Mouse (Mus musculus): Measurements from ENCODE around the gene Gm45844.
A peak's percentile ranks its signal among the peaks of the same experiment; 100 is the strongest.
"Not testable (repeated sequence)": the region's sequence is repeated elsewhere in the genome, so short reads cannot be mapped to it uniquely, and the experiment has no call there.

Gene Gm45844

DNA sequence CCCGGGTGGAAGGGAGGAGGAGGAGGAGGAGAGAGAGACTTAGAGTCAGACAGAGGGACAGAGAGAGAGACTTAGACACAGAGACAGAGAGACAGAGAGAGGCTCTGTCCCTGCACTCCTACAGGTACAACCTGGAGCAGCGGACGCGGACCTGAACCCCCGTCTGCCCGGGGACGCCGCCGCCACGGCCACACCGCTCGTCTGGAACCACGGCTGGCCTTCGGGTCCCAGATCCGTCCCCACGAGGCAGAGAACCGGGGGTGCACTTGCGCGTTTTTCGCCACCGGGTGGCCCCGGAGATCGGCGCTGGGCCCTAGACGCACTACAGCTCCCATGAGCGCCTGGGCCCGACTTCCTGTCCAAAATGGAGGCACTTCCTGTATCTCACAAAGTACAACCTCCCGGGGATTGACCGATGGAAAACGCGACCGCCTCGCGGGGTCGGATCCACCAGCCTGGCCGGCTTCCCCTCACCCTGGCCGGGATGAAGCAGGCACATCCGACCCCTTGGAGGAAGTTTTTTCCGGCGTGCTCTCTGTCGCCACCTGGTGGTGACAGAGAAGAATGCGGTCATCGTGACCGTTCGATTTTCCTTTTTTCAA is at the start of gene Gm45844:
TSS of gene Gm45844 (minus strand) at position 324 of the 602 bp plus-strand sequence.
- peak; percentile 88 for DNase-seq (ENCODE audit: low spot score)

DNA sequence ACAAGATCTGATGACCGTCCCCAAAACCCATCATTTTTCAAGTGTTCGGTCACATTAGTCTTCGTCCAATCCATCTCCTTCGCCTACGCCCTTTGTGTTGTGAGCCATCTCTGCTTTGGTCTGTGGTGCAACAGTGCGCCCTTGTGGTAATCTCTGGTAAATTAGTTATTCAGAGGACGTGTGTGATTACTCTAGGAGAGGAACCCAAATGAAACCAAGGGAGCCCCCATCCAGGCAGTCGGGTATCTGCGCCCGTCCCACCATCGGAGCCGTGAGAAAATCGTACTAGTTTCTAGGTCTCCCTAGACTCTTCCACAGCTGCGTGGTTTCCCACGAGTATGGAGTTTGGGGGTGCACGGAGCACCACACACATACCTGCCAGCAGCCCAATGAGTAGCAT is 17.5 kb upstream of the Gm45844 start:
- DNase-seq (ENCODE audit: low spot score): no peak

GRCm38 (mm10) chr7:7281383-7281782 is 3.3 kb upstream of the Gm45844 start:
- no peak for DNase-seq (ENCODE audit: low spot score)

DNA sequence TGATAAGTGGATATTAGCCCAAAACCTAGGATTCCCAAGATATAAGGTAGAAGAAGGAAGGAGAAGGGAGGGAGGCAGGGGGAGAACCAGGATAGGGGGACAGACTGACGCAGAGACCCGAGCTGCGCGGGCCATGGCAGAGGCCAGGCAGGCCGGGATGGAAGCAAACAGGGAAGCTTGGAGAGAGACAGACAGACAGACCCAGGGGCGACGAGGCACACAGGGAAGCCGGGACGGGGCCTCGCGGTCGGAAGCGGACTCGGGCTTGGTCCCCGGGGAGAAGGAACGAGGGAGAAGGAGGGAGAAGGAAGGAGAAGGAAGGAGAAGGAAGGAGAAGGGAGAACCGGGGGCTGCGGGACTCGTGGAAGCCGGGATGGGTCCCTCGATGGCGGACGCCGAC is 533 bp downstream of the Gm45844 start:
- peak; percentile 29 for DNase-seq (ENCODE audit: low spot score)

GRCm38 (mm10) chr7:7247228-7247627 is 30.9 kb downstream of the Gm45844 start, which contains the start of gene Vmn2r29:
Vmn2r29 (minus strand) TSS chr7:7247328.
- DNase-seq (ENCODE audit: low spot score): not testable (repeated sequence)

DNA sequence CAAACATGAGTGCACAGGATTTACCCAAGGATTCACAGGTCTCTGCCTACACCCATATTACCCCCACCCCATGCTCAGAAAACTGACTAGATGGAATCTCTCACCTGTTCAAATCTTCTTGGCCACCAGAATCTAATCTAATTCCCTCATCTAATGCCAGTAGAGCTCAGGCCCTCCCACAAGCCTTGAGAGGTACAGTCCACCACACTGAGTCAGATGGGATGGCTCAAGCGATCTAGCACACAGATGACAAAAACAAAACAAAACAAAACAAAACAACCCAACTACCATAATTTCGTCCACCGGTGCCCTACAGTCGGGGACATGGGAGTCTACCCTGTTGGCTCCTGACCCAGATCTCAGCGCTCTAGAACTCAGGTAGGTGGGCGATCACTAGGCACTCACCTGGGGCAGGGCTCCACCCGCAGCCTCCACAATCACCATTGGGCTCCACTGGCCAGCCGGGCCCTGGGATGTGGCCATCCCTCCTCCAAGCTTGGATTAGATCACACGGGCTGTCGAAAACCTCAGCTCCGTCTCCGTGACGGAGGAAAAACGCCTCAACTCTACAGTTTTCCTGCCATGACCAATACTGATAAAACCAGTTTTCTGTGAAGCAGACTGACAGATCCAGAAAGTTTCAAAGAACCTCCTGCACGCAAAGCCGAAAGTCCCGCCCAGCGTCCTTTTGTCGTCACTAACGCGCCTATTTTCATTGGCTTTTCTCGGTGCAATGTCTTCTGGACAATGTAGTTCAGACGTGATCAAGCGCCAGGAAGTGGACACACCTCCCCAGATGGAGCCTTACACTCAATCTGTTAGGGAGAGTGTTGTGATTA is 68.6 kb downstream of the Gm45844 start, which contains the start of gene Zfp772:
TSS of gene Zfp772 (minus strand) at position 686 of the 839 bp plus-strand sequence.
- peak; percentile 17 for DNase-seq (ENCODE audit: low spot score)

DNA sequence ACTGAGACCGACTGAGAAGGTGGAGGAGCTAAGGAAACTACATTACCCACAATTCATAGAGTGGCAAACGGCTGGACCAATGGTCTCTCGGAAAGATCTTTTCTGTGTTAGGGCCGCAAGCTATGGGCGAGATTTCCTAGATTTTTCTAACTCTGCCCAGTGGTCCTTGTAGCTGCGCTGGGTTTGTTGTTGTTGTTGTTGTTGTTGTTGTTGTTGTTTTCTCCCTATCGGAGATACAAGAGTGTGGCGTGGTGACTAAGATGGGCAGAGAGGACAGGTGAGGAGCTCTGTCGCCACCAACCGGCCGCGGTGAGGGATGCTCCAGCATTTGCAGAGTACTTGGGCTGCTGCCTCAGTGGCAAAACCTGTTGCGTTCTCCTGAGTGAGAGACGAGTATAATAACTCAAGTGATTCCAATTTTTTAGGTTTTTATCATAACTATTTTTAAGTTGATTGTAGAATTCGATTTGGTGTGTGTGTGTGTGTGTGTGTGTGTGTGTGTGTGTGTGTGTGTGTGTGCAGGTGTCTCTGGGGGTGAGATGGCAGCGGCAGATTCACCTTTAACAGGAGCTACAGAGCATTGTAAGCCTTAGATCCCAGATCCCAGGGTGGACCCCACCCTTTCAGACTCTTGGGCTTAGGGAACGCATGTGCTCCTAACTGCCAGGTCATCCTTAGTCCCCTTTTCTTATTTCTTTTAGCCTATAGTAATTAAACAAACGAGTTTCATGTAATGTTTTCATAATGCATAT is 89.7 kb downstream of the Gm45844 start:
- DNase-seq (ENCODE audit: low spot score): peak; percentile 63

GRCm38 (mm10) chr7:7187417-7188190 is 90.5 kb downstream of the Gm45844 start:
- DNase-seq (ENCODE audit: low spot score): no peak

DNA sequence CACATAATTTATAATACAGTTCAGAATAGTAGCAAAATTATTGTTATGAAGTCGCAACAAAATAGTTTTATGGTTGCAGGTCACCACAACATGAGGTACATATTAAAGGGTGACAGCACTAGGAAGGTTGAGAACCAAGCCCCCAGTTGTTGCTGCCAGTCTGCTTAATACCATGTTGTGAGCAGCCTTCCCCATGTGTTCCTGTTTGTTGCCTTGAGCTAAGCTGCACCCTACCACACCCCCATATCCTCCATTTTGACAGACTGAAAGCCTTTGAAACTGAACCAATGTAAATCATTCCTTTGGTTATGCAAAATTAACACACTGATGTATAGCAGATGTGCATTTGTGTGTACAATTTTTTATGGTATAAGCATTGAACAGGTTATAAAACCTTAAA is 92.2 kb downstream of the Gm45844 start:
- no peak for DNase-seq (ENCODE audit: low spot score)

DNA sequence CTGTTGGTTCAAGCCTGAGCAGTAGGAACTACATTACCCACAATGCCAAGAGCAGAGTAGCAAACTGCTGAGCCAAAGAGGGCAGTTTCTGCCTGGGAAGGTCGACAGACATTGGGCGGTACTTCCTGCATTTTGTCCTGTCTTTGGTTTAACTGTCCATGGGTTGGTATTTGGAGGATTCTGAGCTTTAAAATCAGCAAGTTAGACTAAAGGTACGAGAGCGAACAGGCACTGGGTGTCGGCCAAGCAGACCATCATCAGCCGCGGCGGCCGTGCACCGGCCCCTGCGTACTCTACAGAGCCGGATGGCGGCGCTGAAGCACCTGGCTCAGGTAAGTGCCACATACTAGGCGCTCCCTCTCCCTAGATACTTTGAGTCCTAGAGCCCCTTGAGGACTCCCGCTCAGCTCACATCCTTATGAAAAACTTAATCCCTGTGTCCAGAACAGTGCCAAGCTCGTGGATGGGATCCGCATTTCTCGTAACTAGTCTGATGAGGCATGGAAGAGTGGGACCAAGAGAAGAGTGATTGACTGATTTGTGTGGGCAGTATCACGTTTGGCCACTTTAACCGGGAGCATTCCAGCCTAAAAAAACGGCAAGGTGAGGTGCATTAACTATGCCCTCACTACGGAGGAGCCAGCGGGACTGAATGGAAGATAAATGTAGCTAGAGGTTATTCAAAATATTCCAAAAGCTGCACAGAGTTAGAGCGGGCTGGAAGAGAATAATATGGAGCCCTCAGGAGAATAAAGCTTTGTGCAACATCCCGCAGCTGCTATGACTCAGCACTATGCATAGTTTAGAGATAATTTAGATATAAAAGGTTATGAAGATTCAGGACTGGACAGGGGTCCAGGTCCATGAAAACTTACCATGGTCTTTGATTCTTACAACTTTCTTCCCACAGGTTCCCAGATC is 106.6 kb downstream of the Gm45844 start, which contains the start of gene Zfp418:
TSS of gene Zfp418 (plus strand) at position 104 of the 921 bp plus-strand sequence.
- DNase-seq (ENCODE audit: low spot score): peak; percentile 33

Data from ovary, postnatal 36 days (tissue).